ENCODE assay signal across 7 mouse cellular contexts in the genomic region with DNA sequence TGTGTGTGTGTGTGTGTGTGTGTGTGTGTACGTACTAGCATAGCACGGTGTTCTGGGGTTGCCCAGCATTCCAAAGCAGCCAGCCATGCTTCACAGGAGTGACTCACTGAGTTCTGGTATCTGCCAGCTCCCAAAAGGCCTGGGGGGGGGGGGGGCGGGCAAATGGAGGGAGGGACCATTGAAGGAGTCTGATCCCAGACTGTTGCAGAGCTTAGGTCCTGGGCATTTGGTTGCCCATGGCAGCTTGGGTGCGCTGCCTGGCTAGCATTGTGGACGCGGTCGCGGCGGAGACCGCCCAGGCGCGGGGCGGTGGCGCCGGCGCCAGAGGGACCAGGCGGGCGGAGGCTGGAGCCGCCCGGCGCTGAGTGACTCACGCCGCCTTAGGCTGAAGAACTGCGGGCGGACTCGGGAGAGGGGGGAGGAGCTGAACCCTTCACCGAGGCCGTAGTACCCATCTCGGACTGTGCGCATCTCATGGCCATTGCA. TPM values are rescaled to one million over a fixed set of nuclear protein-coding genes. Genes with fewer than 3 reads are reported as not detected.
DNase-seq lines count a peak whose midpoint lies in the region; ATAC-seq and TF ChIP-seq lines count a peak whose summit lies in the region.

No protein-coding gene starts in this region.

- peak overlapping the region; percentile 32 for H3K4me2 ChIP-seq in intestine, postnatal 0 days (replicated peaks; ENCODE audit: low read depth)
- peak overlapping the region; percentile 34 for H3K4me2 ChIP-seq in midbrain, embryonic 16.5 days (ENCODE audit: low read length)

- H3K4me3 ChIP-seq in embryonic fibroblast, embryonic 13.5 days (ENCODE audit: insufficient read depth, low read length): 0 out of 2 replicates have a peak overlapping the region, but pooled peaks have one; percentile 2
- peak overlapping the region; percentile 20; the same call in 1 of the 2 replicates for H3K4me3 ChIP-seq in intestine, postnatal 0 days (ENCODE audit: low read depth, low read length)
- H3K4me3 ChIP-seq in midbrain, embryonic 16.5 days (ENCODE audit: low read depth, low read length): peak overlapping the region; percentile 12

- H3K4me1 ChIP-seq in embryonic fibroblast, embryonic 13.5 days (ENCODE audit: control insufficient read depth, insufficient read depth, low read length): no peaks in the 10 kb centered on the region; the same call in 1 of the 2 replicates
- no peaks in the 10 kb centered on the region for H3K4me1 ChIP-seq in intestine, postnatal 0 days (replicated peaks; ENCODE audit: control insufficient read depth, insufficient read depth, low read length)
- peaks cover 13% of the 10 kb centered on the region for H3K4me1 ChIP-seq in midbrain, embryonic 16.5 days (ENCODE audit: control insufficient read depth, insufficient read depth, low read length)

- peak; percentile 41; the same call in 1 of the 2 replicates for TF ChIP-seq POLR2A in embryonic fibroblast, embryonic 13.5 days (IDR thresholded peaks at IDR 0.05; ENCODE audit: low read depth, low read length)

- TF ChIP-seq CTCF in embryonic fibroblast, embryonic 13.5 days (IDR thresholded peaks at IDR 0.05; ENCODE audit: borderline replicate concordance, insufficient read depth, low read length): no peak
- TF ChIP-seq CTCF in intestine, postnatal 0 days (IDR thresholded peaks at IDR 0.05; ENCODE audit: low read depth): no peak

- no peak overlapping the region for H3K9ac ChIP-seq in intestine, postnatal 0 days (ENCODE audit: low read depth, low read length)
- 0 out of 2 replicates have a peak overlapping the region, but pooled peaks have one; percentile 21 for H3K9ac ChIP-seq in midbrain, embryonic 16.5 days (ENCODE audit: low read depth, low read length)

- peaks cover 91% of the 10 kb centered on the region for H3K27me3 ChIP-seq in intestine, postnatal 0 days (replicated peaks; ENCODE audit: control insufficient read depth, insufficient read depth, low read length)
- H3K27me3 ChIP-seq in midbrain, embryonic 16.5 days (ENCODE audit: control insufficient read depth, insufficient read depth, low read depth, low read length): peaks cover 27% of the 10 kb centered on the region

- peak overlapping the region; percentile 55; the same call in 1 of the 2 replicates for H3K27ac ChIP-seq in embryonic fibroblast, embryonic 13.5 days (ENCODE audit: insufficient read depth, low read length)
- H3K27ac ChIP-seq in intestine, postnatal 0 days (ENCODE audit: low read depth, low read length): no peak overlapping the region
- H3K27ac ChIP-seq in midbrain, embryonic 16.5 days (ENCODE audit: low read length): no peak overlapping the region

- no peaks in the 10 kb centered on the region for H3K9me3 ChIP-seq in intestine, postnatal 0 days (ENCODE audit: control insufficient read depth)
- H3K9me3 ChIP-seq in midbrain, embryonic 16.5 days (replicated peaks; ENCODE audit: control insufficient read depth, low read length, poor library complexity, severe bottlenecking): no peaks in the 10 kb centered on the region

- 0 out of 2 replicates have a peak, but pooled peaks have one; percentile 14 for ATAC-seq in intestine, postnatal 0 days
- ATAC-seq in midbrain, embryonic 16.5 days: 0 out of 2 replicates have a peak, but pooled peaks have one; percentile 13
- no peak for ATAC-seq in erythroblast, adult 5-6 weeks (replicated peaks; ENCODE audit: low FRiP score, poor library complexity, severe bottlenecking)

- WGBS in intestine, postnatal 0 days: under 1% methylated on average over 29 of the region's 30 CpGs
- 0% methylated on average over 22 of the region's 30 CpGs for WGBS in midbrain, embryonic 16.5 days

- H3K36me3 ChIP-seq in intestine, postnatal 0 days (ENCODE audit: control insufficient read depth, insufficient read depth): no peaks in the 10 kb centered on the region
- no peaks in the 10 kb centered on the region for H3K36me3 ChIP-seq in midbrain, embryonic 16.5 days (ENCODE audit: control insufficient read depth, insufficient read depth, low read length)

- peak; percentile 85 for DNase-seq in 416B (ENCODE audit: low read depth)
- peak; percentile 70 for DNase-seq in ES-CJ7 (ENCODE audit: low read depth, low spot score)
- no peak for DNase-seq in layer of hippocampus, adult 9-10 months (ENCODE audit: low spot score)

RNA-seq across cellular contexts. Expression of a gene that starts 3.7 kb away (rescaled TPM):
- polyA plus RNA-seq in embryonic fibroblast, embryonic 13.5 days (2011; ENCODE audit: insufficient read length, low read depth, missing spikeins): 2.4 and 3.2 TPM in 2 replicates
- 1.0 and 1.3 TPM in 2 replicates for polyA plus RNA-seq in intestine, postnatal 0 days (2015; fragmentation: Nextera tagmentation; extraction: Ambion mirVana)
- 4.5 and 10.9 TPM in 2 replicates for polyA plus RNA-seq in midbrain, embryonic 16.5 days (2015; fragmentation: Nextera tagmentation; extraction: Ambion mirVana)
- total RNA-seq in erythroblast, adult 5-6 weeks (2015; ENCODE audit: low replicate concordance): not detected in 2 replicates
- not detected in 2 replicates for total RNA-seq in erythroblast, adult 5-6 weeks (2017; ENCODE audit: low replicate concordance)

RNA-seq across cellular contexts. Expression of a gene that starts 14.9 kb away (rescaled TPM):
- polyA plus RNA-seq in embryonic fibroblast, embryonic 13.5 days (2011; ENCODE audit: insufficient read length, low read depth, missing spikeins): 1.9 and 2.0 TPM in 2 replicates
- polyA plus RNA-seq in intestine, postnatal 0 days (2015; fragmentation: Nextera tagmentation; extraction: Ambion mirVana): 1.5 and 1.8 TPM in 2 replicates
- polyA plus RNA-seq in midbrain, embryonic 16.5 days (2015; fragmentation: Nextera tagmentation; extraction: Ambion mirVana): 31.5 and 55.5 TPM in 2 replicates
- not detected in 2 replicates for total RNA-seq in erythroblast, adult 5-6 weeks (2015; ENCODE audit: low replicate concordance)
- not detected in 2 replicates for total RNA-seq in erythroblast, adult 5-6 weeks (2017; ENCODE audit: low replicate concordance)

Comparison
In these comparisons a context has a peak if more than half of its experiments do, and no peak if none do; other contexts are left out.
1. RNA of a gene that starts 14.9 kb away (polyA plus RNA-seq): 31.5 to 55.5 TPM in midbrain, embryonic 16.5 days; 1.9 to 2.0 TPM in embryonic fibroblast, embryonic 13.5 days and 1.5 to 1.8 TPM in intestine, postnatal 0 days; every median in the first group is over 10 times any median in the second.
2. Peak in every context shown above with its lines, with median percentiles within 50 percentile points of each other: H3K4me3 ChIP-seq.